Mouse (Mus musculus) kidney, adult 11 months (tissue): Measurements from ENCODE around the gene Pdlim3.
A peak's percentile ranks its signal among the peaks of the same experiment; 100 is the strongest.

ENCODE experiments used
- DNase-seq: peaks from one replicate; pipeline ENCODE4 v3.0.0; 2022

Gene Pdlim3

DNA sequence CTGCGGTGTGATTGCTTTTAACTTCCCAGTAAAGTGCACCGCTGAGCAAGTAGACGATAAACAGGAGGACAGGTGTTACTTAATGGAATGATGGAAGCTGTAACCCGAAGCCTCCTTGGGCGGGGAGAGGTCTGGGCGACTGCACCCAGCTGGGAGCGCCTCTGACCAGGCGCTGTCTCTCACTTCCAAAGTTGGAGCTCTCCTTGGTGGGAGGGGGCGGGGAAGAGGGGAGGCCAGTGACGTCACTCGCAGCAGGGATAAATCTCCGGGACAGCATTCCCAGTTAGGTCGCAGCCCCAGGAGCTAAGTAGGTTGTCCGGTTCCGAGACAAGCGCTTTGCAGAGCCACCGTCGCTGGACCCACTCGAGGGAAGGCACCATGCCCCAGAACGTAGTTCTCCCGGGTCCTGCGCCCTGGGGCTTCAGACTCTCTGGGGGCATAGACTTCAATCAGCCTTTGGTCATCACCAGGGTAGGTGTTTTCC is at the start of gene Pdlim3:
TSS of gene Pdlim3 (plus strand) at position 260 of the 484 bp plus-strand sequence.
- DNase-seq = no peak

DNA sequence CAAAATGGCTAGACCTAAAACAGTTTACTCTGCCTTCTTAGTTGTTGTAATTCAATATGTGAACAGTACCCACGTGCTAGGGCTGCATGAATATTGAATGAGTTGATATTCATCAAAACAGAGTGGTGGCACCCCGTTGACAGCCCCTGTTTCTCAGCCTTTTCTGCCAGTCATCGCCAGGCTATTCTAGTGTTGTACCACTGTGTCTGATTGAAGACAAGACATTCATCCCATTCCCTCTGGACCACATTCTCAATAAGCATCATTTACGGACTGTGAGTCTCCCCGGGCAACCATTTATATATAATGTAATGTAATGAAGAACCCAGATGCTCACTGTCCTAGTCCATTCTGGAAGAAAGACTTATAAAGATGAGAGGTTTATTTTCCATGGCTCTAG is 42.0 kb upstream of the Pdlim3 start:
- no peak for DNase-seq

DNA sequence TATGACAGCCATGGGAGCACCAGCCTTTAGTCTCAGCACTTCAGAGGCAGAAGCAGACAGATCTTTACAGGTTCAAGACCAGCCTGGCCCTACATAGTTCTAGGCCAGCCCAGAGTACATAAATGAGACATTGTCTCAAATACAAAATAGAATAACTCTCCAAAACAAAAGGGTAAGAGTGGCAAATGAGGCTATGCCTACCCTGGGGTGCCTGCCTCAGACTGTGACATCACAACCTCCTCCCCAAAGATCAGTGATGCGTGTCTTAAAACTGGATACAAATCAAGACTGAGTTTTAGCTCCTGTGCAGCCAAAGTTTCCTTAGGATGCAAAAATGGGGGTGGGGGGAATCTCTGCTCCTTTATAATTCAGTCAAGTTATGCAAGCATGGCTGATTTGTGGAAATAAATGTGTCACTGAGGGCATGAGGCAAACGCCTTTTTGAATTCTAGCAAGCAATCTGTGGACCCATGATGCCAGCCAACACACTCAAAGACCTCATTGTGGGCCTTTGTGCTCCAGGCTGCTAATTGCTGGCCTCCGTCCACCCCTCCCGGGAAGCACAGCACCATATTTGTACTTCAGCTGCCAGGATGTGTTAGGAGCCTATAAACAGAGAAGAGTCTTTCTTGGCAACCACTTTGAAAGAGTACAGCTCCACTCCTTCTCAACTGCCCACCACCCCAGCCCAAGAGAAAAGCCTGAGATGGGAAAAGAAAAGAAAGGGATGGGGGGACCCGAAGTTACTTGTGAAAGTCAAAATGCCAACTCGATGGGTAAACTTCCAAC is 41.0 kb upstream of the Pdlim3 start:
- no peak for DNase-seq

DNA sequence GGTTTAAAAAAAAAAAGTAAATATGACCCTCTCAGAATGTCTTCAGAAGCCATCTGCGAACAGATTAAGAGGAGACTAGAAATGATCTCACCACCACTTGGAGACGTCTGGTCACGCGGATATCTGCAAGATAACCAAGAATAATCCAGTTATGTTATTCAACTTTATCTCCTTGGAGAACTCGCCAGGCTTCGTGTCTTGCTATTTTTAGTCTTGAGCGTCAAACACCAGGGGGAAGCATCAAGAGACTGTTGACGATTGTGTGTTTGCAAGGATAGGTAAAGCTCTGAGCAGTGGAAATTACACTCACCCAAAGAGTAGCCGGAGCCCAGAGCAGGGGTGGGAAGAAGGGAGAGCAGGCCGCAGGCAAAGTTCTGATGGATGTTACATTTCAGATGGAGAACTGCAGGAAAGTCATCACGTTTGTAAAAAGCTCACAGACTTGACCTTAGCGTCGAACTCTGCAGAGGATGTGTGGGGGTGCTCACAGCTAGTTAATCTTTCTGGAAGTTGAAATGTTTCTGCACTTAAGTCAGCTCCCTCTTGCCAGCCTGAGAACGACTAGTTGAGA is 40.3 kb upstream of the Pdlim3 start:
- DNase-seq = no peak

DNA sequence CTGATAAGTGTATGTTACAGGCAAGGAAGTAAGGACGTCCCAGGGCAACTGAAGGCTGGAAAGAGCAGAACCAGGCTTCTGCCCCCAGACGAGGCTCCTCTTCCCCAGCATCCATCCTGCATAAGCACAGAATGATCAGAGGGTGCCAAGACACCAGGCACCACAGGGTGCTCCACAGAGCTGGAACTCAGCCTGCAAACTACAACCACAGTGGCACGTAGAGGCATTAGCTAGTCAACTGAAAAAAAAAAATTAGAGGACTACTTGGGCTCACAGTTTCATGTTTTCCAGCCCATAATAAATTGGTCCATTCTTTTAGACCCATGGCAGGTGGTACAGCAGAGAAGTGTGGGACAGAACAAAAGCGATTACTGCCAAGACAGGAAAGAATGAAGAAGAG is 39.4 kb upstream of the Pdlim3 start:
- DNase-seq = no peak

DNA sequence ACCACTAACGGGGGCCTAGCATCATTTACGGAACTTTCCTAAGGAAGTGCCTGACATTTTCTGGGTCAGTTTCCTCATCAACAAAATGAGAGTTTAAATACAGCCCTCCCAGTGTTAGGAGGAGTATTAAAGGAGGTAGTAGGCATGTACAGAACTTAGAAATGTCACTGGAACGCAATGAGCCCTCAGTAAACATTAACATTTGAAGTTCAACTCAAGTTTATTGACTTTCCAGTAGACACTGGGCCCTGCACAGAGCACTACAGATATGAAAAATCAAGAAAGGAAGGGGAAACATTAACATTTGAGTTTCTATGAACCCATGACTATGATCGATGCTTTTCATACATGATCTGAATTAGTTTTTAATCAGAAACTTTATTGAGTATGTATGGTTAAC is 30.1 kb upstream of the Pdlim3 start:
- DNase-seq = no peak

DNA sequence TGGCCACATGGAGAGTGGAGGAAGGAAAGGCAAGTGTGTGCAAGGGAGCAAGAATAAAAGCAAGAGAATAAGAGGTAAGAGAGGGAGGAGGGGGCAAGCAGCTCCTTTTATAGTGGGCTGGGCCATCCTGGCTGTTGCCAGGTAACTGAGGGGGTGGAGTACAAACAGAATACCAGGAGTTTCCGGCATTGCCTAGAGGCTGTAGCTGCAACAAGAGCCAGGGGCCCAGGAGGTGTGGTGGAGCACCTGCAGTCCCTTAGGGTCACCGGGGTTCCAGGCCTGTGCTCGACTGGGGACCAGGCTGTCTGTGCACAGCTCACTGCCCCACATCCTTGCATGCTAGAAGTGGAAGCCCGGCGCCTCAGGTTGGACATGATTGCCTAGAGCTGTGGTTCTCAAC is 27.5 kb upstream of the Pdlim3 start:
- DNase-seq = no peak

DNA sequence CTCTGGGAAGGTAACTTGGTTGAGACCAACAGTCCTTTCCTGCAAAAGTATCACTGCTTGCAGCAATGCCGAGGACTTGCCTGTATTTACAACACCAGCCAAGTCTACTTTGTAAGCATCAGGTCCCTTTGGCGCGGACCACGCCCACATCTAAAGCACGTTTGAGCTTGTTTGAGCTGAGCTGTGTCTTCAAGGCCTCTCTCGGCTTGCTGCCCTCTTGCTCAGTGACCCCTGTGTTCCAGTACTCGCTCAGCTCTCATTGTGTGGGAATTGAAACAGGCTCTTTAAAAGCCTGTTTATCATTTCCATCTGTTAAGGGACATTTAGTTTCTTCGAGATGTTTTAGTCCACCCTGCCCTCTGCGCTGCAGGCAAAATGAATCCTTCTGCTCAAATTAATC is 26.9 kb upstream of the Pdlim3 start:
- DNase-seq = peak; percentile 39

DNA sequence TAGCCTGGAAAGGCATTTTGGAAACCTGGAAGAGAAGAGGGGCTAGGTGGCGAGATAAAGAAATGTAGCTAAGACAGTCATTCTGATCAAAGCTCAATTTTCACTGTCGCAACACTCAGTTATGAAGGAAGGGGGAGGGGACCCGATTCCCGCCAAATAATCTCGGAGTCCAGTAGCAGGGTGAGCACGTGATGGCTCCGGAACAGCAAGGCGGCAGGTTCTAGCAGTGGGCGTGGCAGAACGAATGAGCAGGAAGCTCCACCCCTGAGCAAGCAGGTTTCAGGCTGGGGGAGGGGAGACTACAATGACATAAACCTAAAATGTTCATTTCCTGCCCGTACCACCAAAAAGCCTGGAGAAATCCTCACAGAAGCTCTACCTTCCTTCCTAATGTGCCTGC is 13.7 kb upstream of the Pdlim3 start:
- DNase-seq = peak; percentile 12

DNA sequence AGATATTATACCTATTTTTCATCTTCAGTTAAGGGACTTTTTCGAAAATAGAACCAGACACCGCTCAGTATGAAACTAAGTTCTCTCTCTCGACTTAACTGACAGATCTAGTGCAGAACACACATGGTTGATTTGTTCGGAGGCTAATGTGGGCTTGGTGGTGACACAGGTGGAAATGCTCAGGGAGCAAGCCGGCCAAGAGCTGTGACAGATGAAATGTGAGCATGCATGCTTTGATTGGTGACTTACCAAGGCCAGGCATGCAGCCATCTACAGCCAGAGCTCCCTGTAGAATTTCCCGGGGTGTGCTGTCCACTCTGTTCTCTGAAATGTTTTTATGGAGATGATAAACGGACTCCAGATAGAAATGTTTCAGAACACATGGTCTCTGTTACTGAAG is 13.2 kb upstream of the Pdlim3 start:
- DNase-seq = no peak

DNA sequence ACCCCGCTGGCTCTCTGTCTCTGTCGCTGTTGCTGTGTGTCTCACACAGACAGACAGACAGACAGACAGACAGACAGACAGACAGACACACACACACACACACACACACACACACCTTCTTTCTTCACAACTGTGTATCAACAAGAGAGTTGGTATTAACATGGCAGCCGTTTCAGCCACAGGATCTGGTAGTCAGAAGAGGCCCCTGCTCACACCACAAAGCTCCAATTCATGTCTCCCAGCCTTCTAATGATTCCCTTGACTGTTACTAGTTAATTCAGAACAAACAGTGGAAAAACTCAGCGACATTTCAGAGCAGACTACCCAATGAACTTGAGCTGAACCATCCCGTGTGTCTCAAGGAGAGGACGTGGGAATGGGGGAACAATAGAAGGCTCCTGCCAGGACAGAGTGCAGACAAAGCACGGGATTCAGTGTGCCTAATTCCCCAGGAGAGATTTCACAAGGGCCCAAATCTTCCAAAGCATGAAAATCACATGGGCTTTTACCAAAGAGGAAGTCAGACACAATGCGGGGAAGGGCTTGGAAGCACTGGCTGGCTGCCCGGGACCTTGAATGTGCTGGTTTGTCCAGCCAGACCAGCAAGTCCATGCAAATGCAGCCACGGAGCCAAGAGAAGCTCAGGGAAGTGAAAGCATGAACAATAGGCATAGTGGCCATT is 10.2 kb upstream of the Pdlim3 start:
- DNase-seq = peak; percentile 87

DNA sequence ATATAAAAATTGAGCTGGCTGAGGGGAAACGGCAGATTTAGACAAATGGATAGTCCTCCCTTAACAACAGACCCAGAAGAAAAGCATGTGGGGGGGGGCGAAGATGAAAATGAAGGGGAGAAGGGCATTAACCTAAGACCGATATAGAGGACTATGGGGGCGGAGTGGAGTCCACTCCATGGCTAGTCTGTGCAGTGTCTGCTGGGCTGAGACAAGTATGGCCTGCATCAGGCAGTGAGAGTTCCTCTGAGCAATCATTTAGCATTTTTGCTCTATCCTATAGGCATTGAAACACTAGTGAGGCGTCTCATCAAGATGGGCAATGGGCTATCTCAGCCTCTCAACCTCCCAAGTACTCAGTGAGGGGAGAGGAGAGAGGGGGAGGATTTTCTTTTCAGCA is 8.9 kb upstream of the Pdlim3 start:
- DNase-seq = no peak

DNA sequence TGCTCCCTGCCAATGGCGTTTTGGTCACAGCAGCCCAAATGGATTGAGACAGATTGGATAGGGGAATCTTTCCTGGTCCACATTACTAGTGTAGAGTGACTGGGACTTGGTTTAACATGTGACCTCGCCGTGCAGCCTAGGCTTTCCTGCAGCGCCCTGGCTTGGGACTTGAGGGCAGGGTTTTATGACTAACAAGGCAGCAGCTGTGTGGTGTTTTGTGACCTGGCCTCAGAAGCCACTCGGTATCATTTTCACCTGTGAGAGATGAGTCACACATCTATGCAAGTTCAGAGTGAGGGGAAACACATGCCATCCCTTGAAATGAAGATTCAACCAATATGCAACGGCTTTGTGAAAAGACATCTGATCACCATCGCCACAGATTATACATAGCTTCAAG is 7.6 kb upstream of the Pdlim3 start:
- DNase-seq = no peak

DNA sequence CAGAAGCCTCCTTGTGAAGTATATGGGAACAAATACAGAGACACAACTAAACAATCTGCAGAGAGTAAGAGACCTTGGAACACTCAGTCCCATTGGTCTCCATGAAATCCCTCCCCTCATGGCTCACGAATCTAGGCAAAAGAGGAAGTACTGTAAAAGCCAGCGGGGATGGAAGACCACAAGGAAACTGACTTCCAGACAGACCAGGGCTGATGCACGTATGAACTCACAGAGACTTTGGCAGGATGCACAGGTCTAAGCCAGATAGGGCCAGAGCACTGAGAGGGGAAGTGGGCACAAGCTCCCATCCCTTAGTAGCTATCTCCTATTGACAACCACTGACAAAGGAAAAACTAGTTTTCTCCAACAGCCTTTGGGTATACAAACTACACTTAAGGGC is 4.8 kb upstream of the Pdlim3 start:
- DNase-seq = no peak

DNA sequence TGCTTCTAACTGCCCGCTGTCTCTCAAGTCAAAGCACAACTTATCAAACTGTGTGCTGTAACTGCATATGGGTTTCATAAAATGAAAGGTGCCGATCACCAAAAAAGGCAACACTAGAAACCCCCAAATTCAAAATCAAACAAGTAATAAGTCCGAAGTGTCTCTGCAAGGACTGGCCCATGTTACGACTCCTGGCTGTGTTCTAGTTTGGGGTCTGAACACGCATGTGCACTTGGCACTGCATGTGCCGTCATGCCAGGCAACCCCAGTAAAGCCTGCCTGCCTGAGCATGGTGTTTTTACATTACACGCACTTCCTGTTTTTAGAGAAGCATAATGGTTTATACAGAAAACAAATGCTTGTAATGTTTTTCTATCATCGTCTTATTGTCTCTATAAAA is 3.5 kb upstream of the Pdlim3 start:
- no peak for DNase-seq

DNA sequence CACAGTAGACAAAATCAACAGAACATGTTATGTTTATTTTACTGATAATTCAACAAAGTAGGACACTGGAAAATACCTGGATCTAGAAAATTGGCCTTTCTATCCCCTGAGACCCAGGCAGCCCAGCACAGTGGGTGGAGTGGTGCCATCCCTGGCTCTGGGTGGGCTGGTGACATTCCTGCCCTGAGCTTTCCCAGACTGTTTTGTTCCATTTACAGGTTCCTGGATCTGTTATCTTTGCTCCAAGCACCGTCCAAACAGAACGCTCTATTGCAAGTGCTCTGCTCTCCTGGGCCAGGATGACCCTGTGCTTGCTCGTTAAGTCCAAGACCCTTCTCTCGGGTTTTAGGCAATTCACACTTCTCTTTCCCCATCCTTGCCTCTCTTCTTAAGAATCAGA is 1.5 kb upstream of the Pdlim3 start:
- DNase-seq = no peak

DNA sequence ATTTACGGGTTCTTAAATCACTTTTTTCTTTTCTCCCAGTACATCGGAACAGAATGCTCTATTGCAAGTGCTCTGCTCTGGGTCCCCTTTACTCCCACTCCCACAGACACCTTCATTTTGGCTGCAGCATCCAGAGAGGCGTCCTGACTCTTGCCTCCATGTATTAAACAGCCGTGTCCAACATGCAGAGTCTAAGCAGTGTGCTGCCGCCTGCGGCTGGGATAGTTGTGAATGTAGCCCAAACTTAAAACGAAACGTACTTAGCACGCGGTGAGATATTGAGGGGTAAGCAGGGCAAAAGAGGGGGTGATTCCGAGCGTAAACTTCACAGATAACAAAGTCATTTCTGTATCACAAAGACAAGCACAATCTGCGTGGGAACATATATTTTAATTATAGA is 709 bp upstream of the Pdlim3 start:
- no peak for DNase-seq

DNA sequence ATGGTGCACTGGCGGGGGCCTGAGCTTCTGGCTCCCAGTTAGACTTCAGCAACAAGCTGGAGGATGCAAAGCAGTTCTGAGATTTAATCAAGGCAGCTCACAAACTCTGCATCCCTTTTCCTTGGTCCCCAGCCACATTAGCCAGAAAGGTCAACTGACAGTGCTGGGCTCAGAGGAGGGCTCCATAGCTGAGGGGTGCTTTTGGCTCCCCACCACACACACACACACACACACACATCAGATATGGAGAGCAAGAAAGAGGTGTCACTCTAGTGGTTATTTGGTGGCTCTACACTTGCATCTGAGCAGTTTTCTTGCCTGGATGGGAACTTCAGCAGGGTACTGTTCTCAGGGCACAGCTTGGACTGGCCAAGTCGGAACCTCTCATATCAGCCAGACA is 514 bp downstream of the Pdlim3 start:
- DNase-seq = no peak

DNA sequence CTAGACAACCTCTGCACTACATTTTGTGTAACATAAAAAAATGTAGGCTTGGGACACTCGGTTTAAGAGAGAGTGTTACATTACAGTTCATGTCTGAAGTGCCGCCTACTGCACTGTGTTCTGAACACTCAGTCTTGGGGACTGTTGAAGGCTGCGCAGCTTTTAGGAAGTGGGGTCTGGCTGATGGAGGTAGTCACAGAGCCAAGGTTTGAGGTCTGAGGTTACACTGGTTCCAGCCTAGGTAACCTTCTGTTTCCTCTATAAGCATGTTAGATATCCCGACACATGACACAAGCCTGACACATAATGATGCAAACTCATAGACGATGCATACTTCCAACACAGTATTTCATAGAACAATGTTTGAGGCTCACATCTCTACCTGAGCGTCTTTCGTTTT is 4.5 kb downstream of the Pdlim3 start:
- DNase-seq = no peak

DNA sequence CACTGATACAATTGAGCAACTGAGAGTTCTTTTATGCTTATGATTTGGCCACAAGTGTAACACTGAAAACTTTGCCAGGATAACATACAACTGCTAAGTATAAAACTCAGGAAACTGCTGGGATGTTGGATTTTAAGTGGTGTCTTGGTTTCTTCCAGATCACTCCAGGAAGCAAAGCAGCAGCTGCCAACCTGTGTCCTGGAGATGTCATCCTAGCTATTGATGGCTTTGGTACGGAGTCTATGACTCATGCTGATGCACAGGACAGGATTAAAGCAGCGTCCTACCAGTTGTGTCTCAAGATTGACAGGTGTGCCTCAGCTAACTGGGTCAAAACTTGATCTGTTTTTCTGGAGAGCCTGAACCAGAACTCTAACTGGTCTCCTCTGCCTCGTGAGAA is 11.3 kb downstream of the Pdlim3 start:
- DNase-seq = no peak

DNA sequence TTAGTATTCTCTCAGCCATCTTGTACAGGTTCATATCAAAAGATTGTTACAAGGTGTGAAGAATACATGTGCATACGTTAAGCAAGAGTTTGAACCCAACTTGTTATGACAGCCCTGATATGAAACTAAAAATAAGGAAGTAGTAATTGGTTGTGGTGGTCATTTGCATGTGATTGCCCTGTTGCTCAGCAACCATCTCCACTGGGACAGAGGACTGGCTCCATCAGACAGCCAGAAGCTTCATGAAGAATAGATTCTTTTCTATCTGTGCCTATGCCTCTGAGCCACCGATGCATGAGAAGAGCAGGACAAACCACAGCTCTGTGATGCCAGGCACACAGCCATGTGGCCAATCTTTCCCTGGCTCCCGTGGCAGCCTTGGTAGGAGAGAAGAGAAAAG is 14.5 kb downstream of the Pdlim3 start:
- no peak for DNase-seq

DNA sequence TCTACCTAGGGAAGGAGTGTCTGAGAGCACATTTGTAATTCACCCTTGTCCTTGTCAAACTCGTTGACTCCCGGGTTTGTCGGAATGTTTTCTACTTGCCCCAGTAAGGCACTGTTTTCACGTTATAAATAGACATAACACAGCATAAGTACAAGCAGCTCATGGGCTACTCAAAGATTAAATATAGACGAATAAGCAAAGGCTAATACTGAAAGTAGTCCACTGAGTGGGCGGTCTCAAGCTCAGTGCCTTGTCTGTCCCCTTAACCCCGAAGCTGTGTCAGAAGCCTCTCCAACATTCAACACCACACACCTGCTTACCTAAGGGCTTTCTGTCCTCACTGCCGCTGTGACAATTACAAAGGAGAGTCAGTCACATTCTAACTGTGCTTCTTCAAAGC is 16.4 kb downstream of the Pdlim3 start:
- DNase-seq = no peak

DNA sequence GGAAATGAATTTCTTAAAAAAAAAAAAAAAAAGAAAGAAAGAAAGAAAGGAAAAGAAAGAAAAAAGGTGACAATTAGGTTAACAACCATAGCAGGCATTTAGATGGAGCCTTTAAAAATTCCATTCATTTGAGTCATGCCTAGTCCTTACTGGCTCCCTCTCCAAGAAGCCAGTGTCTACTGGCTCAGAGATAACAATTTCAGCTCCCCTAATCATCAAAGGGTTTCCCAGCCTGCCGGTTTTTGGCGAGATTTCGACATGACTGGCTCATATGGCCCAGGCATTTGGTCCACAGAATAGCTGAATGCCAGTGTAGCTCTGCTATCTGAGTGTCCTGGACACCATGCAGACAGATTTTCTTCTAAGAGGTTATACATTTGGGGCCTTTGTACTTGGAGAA is 18.4 kb downstream of the Pdlim3 start:
- no peak for DNase-seq

DNA sequence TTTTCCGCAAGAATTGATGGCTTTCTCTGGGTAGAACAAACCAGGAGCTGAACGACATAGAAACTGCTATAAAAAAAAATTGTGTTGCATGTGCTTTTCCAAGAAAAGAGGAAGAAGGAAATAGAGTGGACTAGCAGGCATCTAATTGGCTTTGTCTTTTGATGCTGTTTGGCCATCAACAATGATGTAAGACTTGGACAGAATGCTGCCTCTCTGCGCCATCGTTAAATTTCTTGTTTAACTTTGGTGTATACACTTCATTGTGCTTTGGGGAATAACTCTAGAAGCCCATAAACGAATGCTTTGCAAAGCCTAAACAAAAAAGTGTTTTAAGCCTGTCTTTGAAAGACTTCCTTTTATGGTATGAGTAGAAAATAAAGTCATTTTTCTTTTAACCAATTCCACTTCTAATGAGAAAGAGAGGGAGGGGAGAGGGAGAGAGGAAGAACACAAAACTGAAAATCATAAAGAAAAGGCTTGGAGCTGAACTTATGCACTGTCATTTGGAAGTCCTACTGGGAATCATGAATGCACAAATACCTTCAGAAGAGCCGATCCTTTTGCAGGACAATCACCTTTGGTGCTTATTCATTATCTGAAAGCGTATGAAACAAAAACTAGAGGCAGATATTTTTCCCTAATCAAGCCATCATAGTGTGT is 20.5 kb downstream of the Pdlim3 start:
- DNase-seq = no peak
